Mouse (Mus musculus): ENCODE results near the gene Rep15. TPM values are rescaled to one million over a fixed set of nuclear protein-coding genes. Genes with fewer than 3 reads are reported as not detected.

Rep15 gene
- total RNA-seq, 2 experiments from 2014 or later, result 1.6 to 1.9 TPM

Other genes with a start within 250 kb of the Rep15 start
- 10 to 100 TPM in 1 of 2 experiments, 1 to 10 TPM in 1; 7.6 to 11.1 TPM for gene Arntl2, start 236.5 kb upstream of the Rep15 start, total RNA-seq (2021)
- not detected for gene Smco2, start 182.5 kb upstream of the Rep15 start, total RNA-seq (2021)
- gene Ppfibp1, start 144.1 kb upstream of the Rep15 start, total RNA-seq (2021), result 10 to 100 TPM; 41.2 to 44.2 TPM
- gene 1700034J05Rik, start 78.2 kb upstream of the Rep15 start, total RNA-seq (2021), result not detected
- 10 to 100 TPM; 46.9 to 49.9 TPM for gene Mrps35, start 10.2 kb downstream of the Rep15 start, total RNA-seq (2021)
- gene Mansc4, start 54.4 kb downstream of the Rep15 start, total RNA-seq (2021), result under 1 TPM; 0.42 to 0.46 TPM
- gene Klhl42, start 58.8 kb downstream of the Rep15 start, total RNA-seq (2021), result 10 to 100 TPM; 19.6 to 20.7 TPM
- gene Pthlh, start 231.6 kb downstream of the Rep15 start, total RNA-seq (2021), result 1 to 10 TPM; 2.7 TPM